Mouse (Mus musculus): Measurements from ENCODE around the gene Rab11fip3. TPM values are rescaled to one million over a fixed set of nuclear protein-coding genes. Genes with fewer than 3 reads are reported as not detected.
A peak's percentile ranks its signal among the peaks of the same experiment; 100 is the strongest.
"Not testable (repeated sequence)": the region's sequence is repeated elsewhere in the genome, so short reads cannot be mapped to it uniquely, and the experiment has no call there.

Rab11fip3 gene
- polyA plus RNA-seq, 1 experiment from 2014 or later = 12.4 TPM

GRCm38 (mm10) chr17:26105619-26106018 is 36.3 kb upstream of the Rab11fip3 start:
- H3K27ac ChIP-seq = no peak overlapping the region
- no peaks in the 10 kb centered on the region for H3K4me1 ChIP-seq (replicated peaks)
- no peaks in the 10 kb centered on the region for H3K9me3 ChIP-seq
- no peak overlapping the region for H3K9ac ChIP-seq
- 69% methylated on average over 4 of the region's 4 CpGs for WGBS
- no peak overlapping the region for H3K4me3 ChIP-seq (replicated peaks)
- no peak for ATAC-seq
- H3K4me2 ChIP-seq (replicated peaks) = no peak overlapping the region
- H3K27me3 ChIP-seq (replicated peaks) = peaks cover under 1% of the 10 kb centered on the region; the same call in 1 of the 2 replicates
- no peaks in the 10 kb centered on the region for H3K36me3 ChIP-seq

GRCm38 (mm10) chr17:26101478-26101877 is 32.1 kb upstream of the Rab11fip3 start:
- H3K4me2 ChIP-seq (replicated peaks) = no peak overlapping the region
- no peaks in the 10 kb centered on the region for H3K27me3 ChIP-seq (replicated peaks)
- peak; percentile 53; the same call in 1 of the 2 replicates for ATAC-seq
- H3K9me3 ChIP-seq = no peaks in the 10 kb centered on the region
- no peak overlapping the region for H3K4me3 ChIP-seq (replicated peaks)
- H3K9ac ChIP-seq = no peak overlapping the region
- H3K36me3 ChIP-seq = no peaks in the 10 kb centered on the region
- no peaks in the 10 kb centered on the region for H3K4me1 ChIP-seq (replicated peaks)
- WGBS = 39% methylated on average over 4 of the region's 4 CpGs
- H3K27ac ChIP-seq = no peak overlapping the region

- no peak overlapping the region for H3K27ac ChIP-seq
- H3K4me1 ChIP-seq (replicated peaks) = no peaks in the 10 kb centered on the region
- no peak overlapping the region for H3K9ac ChIP-seq
- 45% methylated on average over 2 of the region's 2 CpGs for WGBS
- H3K9me3 ChIP-seq = no peaks in the 10 kb centered on the region
- H3K27me3 ChIP-seq (replicated peaks) = no peaks in the 10 kb centered on the region
- no peak for ATAC-seq
- H3K4me3 ChIP-seq (replicated peaks) = no peak overlapping the region
- H3K4me2 ChIP-seq (replicated peaks) = no peak overlapping the region
- H3K36me3 ChIP-seq = no peaks in the 10 kb centered on the region
Measured at GRCm38 (mm10) chr17:26100166-26100565, 30.8 kb upstream of the Rab11fip3 start.

- H3K4me1 ChIP-seq (replicated peaks); H3K4me3 ChIP-seq (replicated peaks); H3K27ac ChIP-seq; H3K4me2 ChIP-seq (replicated peaks); H3K9me3 ChIP-seq; H3K9ac ChIP-seq; H3K27me3 ChIP-seq (replicated peaks); H3K36me3 ChIP-seq; ATAC-seq: not testable (repeated sequence)
- WGBS = 69% methylated on average over 3 of the region's 3 CpGs
Measured at GRCm38 (mm10) chr17:26099316-26099715, 30.0 kb upstream of the Rab11fip3 start.

- ATAC-seq = no peak
- H3K27ac ChIP-seq = no peak overlapping the region
- no peaks in the 10 kb centered on the region for H3K27me3 ChIP-seq (replicated peaks)
- 92% methylated on average over 7 of the region's 7 CpGs for WGBS
- H3K4me1 ChIP-seq (replicated peaks) = 0 out of 2 replicates have a peak, but pooled peaks cover 5% of the 10 kb centered on the region
- no peaks in the 10 kb centered on the region for H3K36me3 ChIP-seq
- no peak overlapping the region for H3K9ac ChIP-seq
- H3K9me3 ChIP-seq = no peaks in the 10 kb centered on the region
- no peak overlapping the region for H3K4me2 ChIP-seq (replicated peaks)
- H3K4me3 ChIP-seq (replicated peaks) = no peak overlapping the region
Measured at GRCm38 (mm10) chr17:26098461-26098860, 29.1 kb upstream of the Rab11fip3 start.

- Histone ChIP-seq H3K4me1 (replicated peaks) (0 out of 2 replicates have a peak, but pooled peaks cover 5% of the 10 kb centered on the region), H3K27me3 (replicated peaks) (no peaks in the 10 kb centered on the region), H3K4me3 (replicated peaks) (peak within 1 kb of the TSS; percentile 76), H3K4me2 (replicated peaks) (peak within 1 kb of the TSS; percentile 85), H3K36me3 (peaks cover 4% of the 10 kb centered on the region; the same call in 1 of the 2 replicates), H3K27ac (peak within 1 kb of the TSS; percentile 73), H3K9ac (peak within 1 kb of the TSS; percentile 91), H3K9me3 (no peaks in the 10 kb centered on the region)
- ATAC-seq = peak; percentile 88
- whole genome bisulfite sequencing = 1% methylated on average over 47 of the region's 47 CpGs
Measured at GRCm38 (mm10) chr17:26095121-26095740, 25.9 kb upstream of the Rab11fip3 start, which contains the start of gene Nme4. Nme4 (minus strand) TSS chr17:26095602.

GRCm38 (mm10) chr17:26094531-26095110 is 25.3 kb upstream of the Rab11fip3 start:
- no peak for ATAC-seq
- peak overlapping the region; percentile 73 for H3K27ac ChIP-seq
- peak overlapping the region; percentile 85 for H3K4me2 ChIP-seq (replicated peaks)
- no peaks in the 10 kb centered on the region for H3K9me3 ChIP-seq
- no peaks in the 10 kb centered on the region for H3K27me3 ChIP-seq (replicated peaks)
- peaks cover 4% of the 10 kb centered on the region; the same call in 1 of the 2 replicates for H3K36me3 ChIP-seq
- WGBS = 22% methylated on average over 9 of the region's 9 CpGs
- H3K9ac ChIP-seq = peak overlapping the region; percentile 91
- H3K4me1 ChIP-seq (replicated peaks) = 0 out of 2 replicates have a peak, but pooled peaks cover 6% of the 10 kb centered on the region
- H3K4me3 ChIP-seq (replicated peaks) = peak overlapping the region; percentile 76

GRCm38 (mm10) chr17:26089905-26090632 is 20.7 kb upstream of the Rab11fip3 start, which contains the start of gene Decr2:
Decr2 (minus strand) TSS chr17:26090337.
- Histone ChIP-seq H3K4me1 (replicated peaks) (0 out of 2 replicates have a peak, but pooled peaks cover 10% of the 10 kb centered on the region), H3K36me3 (peaks cover 4% of the 10 kb centered on the region; the same call in 1 of the 2 replicates), H3K9ac (peak within 1 kb of the TSS; percentile 57), H3K4me3 (replicated peaks) (peak within 1 kb of the TSS; percentile 45), H3K27ac (peak within 1 kb of the TSS; percentile 91), H3K9me3 (no peaks in the 10 kb centered on the region), H3K27me3 (replicated peaks) (no peaks in the 10 kb centered on the region), H3K4me2 (replicated peaks) (peak within 1 kb of the TSS; percentile 77)
- ATAC-seq = peak; percentile 97
- 2% methylated on average over 32 of the region's 32 CpGs for WGBS

- Histone ChIP-seq H3K27ac (no peak overlapping the region), H3K9me3 (no peaks in the 10 kb centered on the region), H3K4me2 (replicated peaks) (no peak overlapping the region), H3K9ac (no peak overlapping the region), H3K36me3 (peaks cover 1% of the 10 kb centered on the region; the same call in 1 of the 2 replicates), H3K4me1 (replicated peaks) (0 out of 2 replicates have a peak, but pooled peaks cover 5% of the 10 kb centered on the region), H3K27me3 (replicated peaks) (no peaks in the 10 kb centered on the region), H3K4me3 (replicated peaks) (no peak overlapping the region)
- 90% methylated on average over 9 of the region's 9 CpGs for WGBS
- ATAC-seq = no peak
Measured at GRCm38 (mm10) chr17:26087059-26087564, 17.8 kb upstream of the Rab11fip3 start.

- no peak overlapping the region for H3K4me2 ChIP-seq (replicated peaks)
- H3K9me3 ChIP-seq = no peaks in the 10 kb centered on the region
- no peak overlapping the region for H3K27ac ChIP-seq
- no peaks in the 10 kb centered on the region for H3K27me3 ChIP-seq (replicated peaks)
- no peaks in the 10 kb centered on the region for H3K4me1 ChIP-seq (replicated peaks)
- no peak overlapping the region for H3K9ac ChIP-seq
- no peak overlapping the region for H3K4me3 ChIP-seq (replicated peaks)
- WGBS = 41% methylated on average over 2 of the region's 2 CpGs
- H3K36me3 ChIP-seq = no peaks in the 10 kb centered on the region
- no peak for ATAC-seq
Measured at GRCm38 (mm10) chr17:26080867-26081266, 11.5 kb upstream of the Rab11fip3 start.

- H3K4me2 ChIP-seq (replicated peaks) = no peak overlapping the region
- no peaks in the 10 kb centered on the region for H3K27me3 ChIP-seq (replicated peaks)
- no peak overlapping the region for H3K9ac ChIP-seq
- ATAC-seq = no peak
- H3K9me3 ChIP-seq = no peaks in the 10 kb centered on the region
- no peaks in the 10 kb centered on the region for H3K4me1 ChIP-seq (replicated peaks)
- H3K36me3 ChIP-seq = no peaks in the 10 kb centered on the region
- H3K27ac ChIP-seq = no peak overlapping the region
- 75% methylated on average over 2 of the region's 2 CpGs for WGBS
- no peak overlapping the region for H3K4me3 ChIP-seq (replicated peaks)
Measured at GRCm38 (mm10) chr17:26078851-26079250, 9.5 kb upstream of the Rab11fip3 start.

GRCm38 (mm10) chr17:26075246-26075645 is 5.9 kb upstream of the Rab11fip3 start:
- 66% methylated on average over 3 of the region's 3 CpGs for WGBS
- no peaks in the 10 kb centered on the region for H3K36me3 ChIP-seq

More at GRCm38 (mm10) chr17:26075246-26075645, 5.9 kb upstream of the Rab11fip3 start:
- Histone ChIP-seq H3K27me3 (replicated peaks) (no peaks in the 10 kb centered on the region; the same call in 1 of the 2 replicates), H3K9ac (no peak overlapping the region), H3K9me3 (no peaks in the 10 kb centered on the region), H3K4me3 (replicated peaks) (no peak overlapping the region), H3K27ac (no peak overlapping the region), H3K4me1 (replicated peaks) (no peaks in the 10 kb centered on the region), H3K4me2 (replicated peaks) (no peak overlapping the region)
- no peak for ATAC-seq
